Mouse (Mus musculus): ENCODE measurements around the gene Anapc1.

DNA sequence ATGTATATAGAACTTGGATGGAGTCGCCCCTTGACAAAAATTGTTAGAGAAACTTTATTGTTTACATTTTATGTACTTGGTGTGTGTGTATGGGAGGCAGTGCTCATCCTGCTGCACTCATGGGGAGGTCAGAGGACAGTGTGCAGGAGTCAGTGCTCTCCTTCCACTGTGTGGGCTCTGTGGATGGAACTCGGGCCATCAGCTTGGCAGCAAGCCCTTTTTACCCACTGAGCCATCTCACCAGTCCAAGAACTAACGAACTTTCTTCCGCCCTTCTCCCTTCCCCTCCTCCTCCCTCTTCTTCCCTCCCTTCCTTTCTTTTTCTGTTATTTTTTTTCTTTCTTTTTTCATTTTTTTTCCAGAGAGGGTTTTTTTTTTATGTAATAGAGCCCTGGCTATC is 40.9 kb upstream of the Anapc1 start:
- TF ChIP-seq POLR2A (IDR thresholded peaks at IDR 0.05; ENCODE audit: borderline replicate concordance, extremely low read depth, low read depth, low read length): no peak
- no peak for TF ChIP-seq CTCF (IDR thresholded peaks at IDR 0.05; ENCODE audit: insufficient read depth, low read length)

Data from lung, adult 2 months (tissue).